Mouse (Mus musculus): ENCODE data around the gene Cel. TPM values are rescaled to one million over a fixed set of nuclear protein-coding genes. Genes with fewer than 3 reads are reported as not detected.

The Cel gene
- polyA plus RNA-seq, 1 experiment from 2014 or later: 3.3 TPM

GRCm38 (mm10) chr2:28537995-28538816 is 25.0 kb downstream of the Cel start:
- Histone ChIP-seq H3K27ac (replicated peaks) (peak overlapping the region; percentile 69), H3K36me3 (ENCODE audit: control insufficient read depth, insufficient read depth, low read length) (peaks cover 7% of the 10 kb centered on the region), H3K4me3 (ENCODE audit: low read depth, low read length) (no peak overlapping the region), H3K4me2 (replicated peaks; ENCODE audit: low read depth) (no peak overlapping the region), H3K9me3 (ENCODE audit: control insufficient read depth, low read length) (no peaks in the 10 kb centered on the region), H3K9ac (ENCODE audit: low read length) (peak overlapping the region; percentile 23), H3K27me3 (ENCODE audit: control insufficient read depth, insufficient read depth, low read length) (no peaks in the 10 kb centered on the region), H3K4me1 (replicated peaks; ENCODE audit: control insufficient read depth, insufficient read depth) (peaks cover 25% of the 10 kb centered on the region)
- WGBS: 67% methylated on average over 8 of the region's 8 CpGs
- no peak for TF ChIP-seq EP300 (optimal IDR thresholded peaks at IDR 0.05)
- TF ChIP-seq CTCF (IDR thresholded peaks at IDR 0.05; ENCODE audit: low read depth): no peak
- DNase-seq (ENCODE audit: low spot score) (peak; percentile 51), ATAC-seq (ENCODE audit: low FRiP score, low TSS enrichment) (peak; percentile 13; the same call in 1 of the 2 replicates)

DNA sequence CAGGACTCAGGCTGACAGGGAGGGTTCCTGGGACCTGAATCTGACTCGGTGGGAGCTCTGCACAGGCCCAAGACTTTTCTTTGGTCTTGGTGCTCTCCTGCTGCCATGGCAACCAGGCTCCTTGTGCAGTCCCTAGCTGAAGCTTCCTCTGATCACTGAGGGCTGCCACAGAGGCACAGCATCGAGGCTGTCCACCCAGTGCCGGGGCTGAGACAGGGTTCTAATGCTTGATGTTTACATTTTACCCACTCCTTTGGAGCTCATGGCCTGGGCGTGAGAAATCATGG is 25.6 kb downstream of the Cel start:
- H3K4me2 ChIP-seq (replicated peaks; ENCODE audit: low read depth): 0 out of 2 replicates have a peak overlapping the region, but pooled peaks have one; percentile 11
- ATAC-seq (ENCODE audit: low FRiP score, low TSS enrichment) (no peak), DNase-seq (ENCODE audit: low spot score) (no peak)
- H3K4me1 ChIP-seq (replicated peaks; ENCODE audit: control insufficient read depth, insufficient read depth): peaks cover 28% of the 10 kb centered on the region
- H3K36me3 ChIP-seq (ENCODE audit: control insufficient read depth, insufficient read depth, low read length): peaks cover 5% of the 10 kb centered on the region; the same call in 1 of the 2 replicates
- peak overlapping the region; percentile 23; the same call in 1 of the 2 replicates for H3K9ac ChIP-seq (ENCODE audit: low read length)
- no peaks in the 10 kb centered on the region for H3K27me3 ChIP-seq (ENCODE audit: control insufficient read depth, insufficient read depth, low read length)
- TF ChIP-seq EP300 (optimal IDR thresholded peaks at IDR 0.05) (no peak), CTCF (IDR thresholded peaks at IDR 0.05; ENCODE audit: low read depth) (no peak)
- H3K4me3 ChIP-seq (ENCODE audit: low read depth, low read length): no peak overlapping the region
- peak overlapping the region; percentile 69 for H3K27ac ChIP-seq (replicated peaks)
- 37% methylated on average over 4 of the region's 4 CpGs for WGBS
- no peaks in the 10 kb centered on the region for H3K9me3 ChIP-seq (ENCODE audit: control insufficient read depth, low read length)

- Histone ChIP-seq H3K4me2 (replicated peaks; ENCODE audit: low read depth) (peak overlapping the region; percentile 11; the same call in 1 of the 2 replicates), H3K4me1 (replicated peaks; ENCODE audit: control insufficient read depth, insufficient read depth) (peaks cover 28% of the 10 kb centered on the region), H3K9ac (ENCODE audit: low read length) (peak overlapping the region; percentile 8; the same call in 1 of the 2 replicates), H3K27ac (replicated peaks) (peak overlapping the region; percentile 69), H3K4me3 (ENCODE audit: low read depth, low read length) (no peak overlapping the region), H3K36me3 (ENCODE audit: control insufficient read depth, insufficient read depth, low read length) (peaks cover under 1% of the 10 kb centered on the region; the same call in 1 of the 2 replicates), H3K9me3 (ENCODE audit: control insufficient read depth, low read length) (no peaks in the 10 kb centered on the region), H3K27me3 (ENCODE audit: control insufficient read depth, insufficient read depth, low read length) (no peaks in the 10 kb centered on the region)
- DNase-seq (ENCODE audit: low spot score) (peak; percentile 83), ATAC-seq (ENCODE audit: low FRiP score, low TSS enrichment) (peak; percentile 68)
- WGBS: 57% methylated on average over 11 of the region's 11 CpGs
- TF ChIP-seq CTCF (IDR thresholded peaks at IDR 0.05; ENCODE audit: low read depth) (no peak), EP300 (optimal IDR thresholded peaks at IDR 0.05) (no peak)
Observed at GRCm38 (mm10) chr2:28536766-28537633, 26.2 kb downstream of the Cel start.

GRCm38 (mm10) chr2:28536166-28536565 is 27.0 kb downstream of the Cel start:
- 19% methylated on average over 4 of the region's 4 CpGs for WGBS
- 0 out of 2 replicates have a peak overlapping the region, but pooled peaks have one; percentile 85 for H3K4me2 ChIP-seq (replicated peaks; ENCODE audit: low read depth)
- ATAC-seq (ENCODE audit: low FRiP score, low TSS enrichment) (no peak), DNase-seq (ENCODE audit: low spot score) (no peak)
- H3K4me1 ChIP-seq (replicated peaks; ENCODE audit: control insufficient read depth, insufficient read depth): peaks cover 28% of the 10 kb centered on the region
- H3K27ac ChIP-seq (replicated peaks): peak overlapping the region; percentile 69
- H3K27me3 ChIP-seq (ENCODE audit: control insufficient read depth, insufficient read depth, low read length): no peaks in the 10 kb centered on the region
- H3K36me3 ChIP-seq (ENCODE audit: control insufficient read depth, insufficient read depth, low read length): no peaks in the 10 kb centered on the region
- no peaks in the 10 kb centered on the region for H3K9me3 ChIP-seq (ENCODE audit: control insufficient read depth, low read length)
- H3K9ac ChIP-seq (ENCODE audit: low read length): peak overlapping the region; percentile 8; the same call in 1 of the 2 replicates
- no peak overlapping the region for H3K4me3 ChIP-seq (ENCODE audit: low read depth, low read length)
- TF ChIP-seq EP300 (optimal IDR thresholded peaks at IDR 0.05): no peak
- no peak for TF ChIP-seq CTCF (IDR thresholded peaks at IDR 0.05; ENCODE audit: low read depth)

DNA sequence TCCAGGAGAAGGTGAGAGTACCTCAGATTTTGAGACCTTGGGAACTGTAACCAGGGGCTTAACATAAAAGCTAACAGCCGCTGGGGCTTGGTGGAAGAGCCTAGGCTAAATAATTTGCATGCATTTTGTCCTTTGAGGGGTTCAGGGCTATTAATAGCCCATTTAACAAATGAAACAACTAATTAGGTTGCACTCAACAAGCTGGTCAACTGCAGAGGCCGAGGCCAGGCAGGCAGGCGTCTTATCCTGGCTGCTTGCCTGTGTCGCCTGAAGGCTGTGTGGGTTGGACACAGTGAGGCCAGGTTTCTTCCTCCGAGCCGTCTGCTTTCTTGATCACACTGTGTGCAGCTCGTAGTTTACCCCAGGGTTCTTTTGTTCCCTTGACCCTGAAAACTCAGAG is 27.6 kb downstream of the Cel start:
- WGBS: 35% methylated on average over 7 of the region's 7 CpGs
- peaks cover 28% of the 10 kb centered on the region for H3K4me1 ChIP-seq (replicated peaks; ENCODE audit: control insufficient read depth, insufficient read depth)
- DNase-seq (ENCODE audit: low spot score): no peak
- peak overlapping the region; percentile 85; the same call in 1 of the 2 replicates for H3K4me2 ChIP-seq (replicated peaks; ENCODE audit: low read depth)
- ATAC-seq (ENCODE audit: low FRiP score, low TSS enrichment): no peak
- no peaks in the 10 kb centered on the region for H3K9me3 ChIP-seq (ENCODE audit: control insufficient read depth, low read length)
- H3K9ac ChIP-seq (ENCODE audit: low read length): 0 out of 2 replicates have a peak overlapping the region, but pooled peaks have one; percentile 1
- TF ChIP-seq CTCF (IDR thresholded peaks at IDR 0.05; ENCODE audit: low read depth): no peak
- no peak for TF ChIP-seq EP300 (optimal IDR thresholded peaks at IDR 0.05)
- H3K27ac ChIP-seq (replicated peaks): peak overlapping the region; percentile 69
- no peak overlapping the region for H3K4me3 ChIP-seq (ENCODE audit: low read depth, low read length)
- H3K36me3 ChIP-seq (ENCODE audit: control insufficient read depth, insufficient read depth, low read length): no peaks in the 10 kb centered on the region
- H3K27me3 ChIP-seq (ENCODE audit: control insufficient read depth, insufficient read depth, low read length): no peaks in the 10 kb centered on the region

Measured in stomach, postnatal 0 days (tissue).